Mouse (Mus musculus) spleen, postnatal 10 days (tissue): Measurements from ENCODE around the gene Ccdc51.

ENCODE experiments used
- DNase-seq, 2 experiments: peaks; one replicate each; pipeline ENCODE4 v3.0.0; 2021 to 2022; ENCODE audit warnings: low spot score in 2 of 2

The Ccdc51 gene

GRCm38 (mm10) chr9:109082124-109082800 lies at the start of gene Ccdc51, which contains the start of gene Tma7:
TSS of gene Ccdc51 (plus strand) at chr9:109082493.
TSS of gene Tma7 (minus strand) at chr9:109082587.
- peak; percentile 75 to 87 for DNase-seq

DNA sequence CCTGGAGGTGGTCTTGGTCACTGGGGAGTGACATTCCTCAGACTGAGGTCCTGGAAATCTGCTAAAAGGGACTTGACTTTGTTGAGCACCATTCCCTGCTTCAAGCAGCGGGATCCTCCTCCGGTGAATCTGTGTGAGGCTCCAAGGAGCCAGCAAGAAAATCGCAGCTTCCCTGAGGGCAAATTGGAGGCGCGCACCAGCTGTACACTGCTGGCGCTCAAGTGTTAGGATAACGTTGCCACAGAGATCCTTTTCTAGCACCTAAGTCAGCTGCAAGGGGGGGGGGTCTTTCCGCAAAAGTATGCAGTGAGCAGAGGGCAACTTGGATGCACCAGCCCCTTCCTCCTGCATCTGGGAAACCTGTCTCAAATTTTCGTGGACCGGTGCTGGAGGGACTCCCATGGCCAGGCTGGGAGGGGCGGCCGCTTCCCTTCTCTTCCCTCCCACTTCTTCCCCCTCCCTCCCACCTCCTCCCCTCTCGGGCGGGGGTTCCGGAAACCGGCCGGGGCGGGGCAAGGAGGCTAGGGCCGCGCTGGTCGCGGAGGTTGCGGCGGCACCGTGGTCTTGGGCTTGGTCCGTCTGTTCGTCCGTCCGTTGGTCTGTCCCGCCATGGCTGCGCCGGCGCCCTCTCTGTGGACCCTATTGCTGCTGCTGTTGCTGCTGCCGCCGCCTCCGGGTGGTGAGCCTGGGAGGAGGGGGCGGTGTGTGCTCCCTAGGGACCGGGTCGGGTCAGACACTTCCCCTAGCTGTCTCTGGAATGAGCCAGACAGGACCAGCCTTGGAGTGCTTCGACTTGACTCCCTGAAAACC lies 44.0 kb upstream of the Ccdc51 start, which contains the start of gene Shisa5:
Gene Shisa5 (plus strand): TSS at position 480 of the 810 bp plus-strand sequence.
- DNase-seq, result peak in 1 of 2 experiments; percentile 75

GRCm38 (mm10) chr9:109038901-109039364 lies 43.4 kb upstream of the Ccdc51 start:
- DNase-seq, result peak in 1 of 2 experiments; percentile 29

GRCm38 (mm10) chr9:109039681-109040080 lies 42.6 kb upstream of the Ccdc51 start:
- DNase-seq, result peak in 1 of 2 experiments; percentile 10

- DNase-seq, result peak in 1 of 2 experiments; percentile 9
Measured at GRCm38 (mm10) chr9:109040216-109040615, 42.1 kb upstream of the Ccdc51 start.

DNA sequence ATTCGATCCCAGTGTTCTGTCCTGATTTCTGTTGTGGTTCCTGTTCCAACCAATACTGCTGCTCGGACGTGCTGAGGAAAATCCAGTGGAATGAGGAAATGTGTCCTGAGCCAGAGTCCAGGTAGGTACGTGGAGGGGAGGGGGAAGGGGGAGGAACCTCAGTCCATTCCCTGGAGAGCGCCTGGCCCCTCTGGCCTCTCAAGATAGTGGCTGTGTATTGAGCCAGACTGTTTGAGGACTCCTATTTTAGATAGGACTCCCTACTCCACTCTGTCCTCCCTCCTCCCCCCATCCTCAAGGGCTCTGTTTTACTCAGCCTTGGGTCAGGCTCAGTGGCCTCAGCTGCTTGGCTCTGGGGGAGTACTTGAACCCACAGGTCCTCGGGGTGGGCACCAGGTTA lies 41.4 kb upstream of the Ccdc51 start:
- peak in 1 of 2 experiments; percentile 10 for DNase-seq

GRCm38 (mm10) chr9:109041351-109041750 lies 40.9 kb upstream of the Ccdc51 start:
- DNase-seq, result peak; percentile 2 to 7

GRCm38 (mm10) chr9:109046306-109046705 lies 36.0 kb upstream of the Ccdc51 start:
- peak; percentile 51 to 79 for DNase-seq

DNA sequence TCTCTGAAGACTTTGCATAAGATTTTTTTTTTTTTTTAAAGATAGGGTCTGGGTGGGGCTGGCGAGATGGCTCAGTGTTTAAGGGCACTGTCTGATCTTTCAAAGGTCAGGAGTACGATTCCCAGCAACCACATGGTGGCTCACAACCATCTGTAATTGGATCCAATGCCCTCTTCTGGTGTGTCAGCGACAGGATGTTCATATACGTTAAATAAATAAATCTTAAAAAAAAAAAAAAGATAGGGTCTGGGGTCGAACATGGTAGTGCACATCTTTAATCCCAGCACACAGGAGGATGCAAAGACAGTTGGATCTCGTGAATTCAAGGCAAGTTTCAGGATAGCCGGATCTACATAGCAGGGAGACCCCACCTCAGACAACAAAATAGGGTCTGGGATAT lies 33.0 kb upstream of the Ccdc51 start:
- DNase-seq, result no peak

DNA sequence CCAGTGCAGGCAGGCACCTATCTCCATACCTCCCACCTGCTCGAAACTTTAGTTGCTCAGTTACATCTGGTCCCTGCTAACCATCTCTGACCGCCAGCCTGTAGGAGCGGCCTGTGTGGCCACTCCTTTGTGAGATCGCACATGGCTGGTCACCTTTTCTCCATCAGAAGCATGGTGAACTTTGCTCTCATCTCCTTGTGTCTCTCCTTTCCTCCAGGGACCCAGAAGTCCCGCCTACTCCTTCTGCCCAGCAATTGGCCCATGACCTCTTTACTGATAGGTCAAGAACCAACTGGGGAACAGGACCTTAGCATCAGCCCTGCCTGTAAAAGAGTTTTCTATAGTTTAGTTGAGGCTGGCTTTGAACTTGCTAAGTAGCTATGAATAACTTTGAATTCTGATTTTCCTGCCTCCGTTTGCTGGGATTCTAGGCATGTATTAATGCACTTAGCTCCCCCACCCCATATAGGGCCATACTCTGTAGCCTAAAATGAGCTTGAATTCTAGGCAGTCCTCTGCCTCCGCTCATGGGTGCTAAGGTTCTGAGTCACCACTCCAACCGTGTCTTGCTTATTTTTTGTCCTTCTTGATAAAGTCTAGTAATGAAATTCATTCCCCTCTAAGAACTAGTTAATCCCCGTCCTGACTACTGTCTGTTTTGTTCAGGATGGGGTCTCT lies 32.2 kb upstream of the Ccdc51 start:
- DNase-seq, result peak; percentile 4 to 36

DNA sequence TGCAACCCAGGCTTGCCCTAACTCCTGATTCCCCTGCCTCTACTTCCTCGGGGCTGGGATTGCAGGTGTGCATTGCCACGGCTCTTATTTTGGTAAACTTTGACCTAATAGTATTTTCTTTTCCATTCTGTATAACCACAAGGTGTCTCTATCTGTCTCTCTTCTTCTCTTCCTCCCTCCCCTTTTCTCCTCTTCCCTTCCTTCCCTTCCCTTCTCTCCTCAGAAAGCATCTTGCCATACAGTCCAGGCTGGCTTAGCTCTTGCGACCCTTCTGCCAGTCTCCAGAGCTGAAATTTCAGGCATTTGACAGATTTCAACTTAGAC lies 31.7 kb upstream of the Ccdc51 start:
- DNase-seq, result peak in 1 of 2 experiments; percentile 6

DNA sequence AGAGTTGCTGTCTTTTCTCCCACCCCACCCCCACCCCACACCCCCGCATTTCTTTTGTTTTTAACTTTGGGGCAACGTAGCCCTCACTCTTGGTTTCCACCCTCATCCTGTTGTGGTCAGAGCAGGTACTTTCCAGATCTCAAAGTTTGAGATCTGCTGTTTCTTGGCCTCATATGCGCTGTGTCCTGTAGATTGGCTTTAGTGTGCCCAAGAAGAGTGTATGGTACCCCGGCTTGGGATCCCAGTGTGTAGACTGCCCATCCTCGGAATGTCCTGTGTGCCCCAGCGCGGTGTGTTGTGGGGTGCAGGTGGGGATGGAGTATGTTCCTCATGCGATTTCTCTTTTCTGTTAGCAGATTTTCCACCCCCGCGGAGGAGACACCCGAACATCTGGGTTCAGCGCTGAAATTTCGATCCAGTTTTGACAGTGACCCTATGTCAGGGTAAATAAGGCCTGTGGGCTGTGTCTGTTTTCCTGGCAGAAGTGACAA lies 31.2 kb upstream of the Ccdc51 start:
- DNase-seq, result peak; percentile 21 to 45

DNA sequence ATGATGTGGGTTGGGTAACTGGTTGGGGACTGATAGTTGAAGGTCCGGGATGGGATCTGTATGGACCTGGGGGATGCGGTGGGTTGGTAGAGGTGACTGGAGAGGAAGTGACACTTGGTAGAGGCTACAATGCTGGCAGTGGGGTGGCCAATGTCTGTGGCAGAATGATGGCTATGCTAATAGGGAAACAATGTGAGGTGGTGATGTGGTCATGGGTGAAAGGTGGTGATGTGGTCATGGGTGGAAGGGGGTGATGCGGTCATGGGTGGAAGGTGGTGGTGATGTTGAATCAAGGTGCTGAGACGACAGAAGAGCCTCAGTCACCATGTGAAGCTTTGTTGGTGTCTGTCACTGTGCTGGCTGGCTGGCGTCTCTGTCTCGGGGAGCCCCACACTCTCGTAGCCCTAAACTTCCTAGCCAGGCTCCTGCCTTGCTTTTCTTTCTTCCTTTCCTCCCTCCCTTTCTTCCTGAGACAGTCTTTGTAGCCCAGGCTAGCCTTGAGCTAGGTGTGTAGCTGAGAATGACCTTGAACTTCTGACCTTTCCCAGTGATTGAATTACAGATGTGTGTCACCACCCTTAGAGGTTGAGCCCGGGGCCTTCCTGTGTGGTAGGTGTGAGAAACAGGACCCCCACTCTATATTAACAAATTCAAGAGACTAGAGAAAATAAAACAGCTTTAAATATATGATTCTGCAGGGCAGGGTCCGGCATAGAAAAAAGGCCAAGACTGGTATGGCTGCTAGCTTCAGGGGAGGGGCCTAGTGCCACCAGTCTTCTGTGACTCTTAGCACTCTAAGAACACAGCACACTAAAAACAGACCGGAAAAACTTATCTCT lies 30.4 kb upstream of the Ccdc51 start:
- DNase-seq, result peak; percentile 3 to 56

DNA sequence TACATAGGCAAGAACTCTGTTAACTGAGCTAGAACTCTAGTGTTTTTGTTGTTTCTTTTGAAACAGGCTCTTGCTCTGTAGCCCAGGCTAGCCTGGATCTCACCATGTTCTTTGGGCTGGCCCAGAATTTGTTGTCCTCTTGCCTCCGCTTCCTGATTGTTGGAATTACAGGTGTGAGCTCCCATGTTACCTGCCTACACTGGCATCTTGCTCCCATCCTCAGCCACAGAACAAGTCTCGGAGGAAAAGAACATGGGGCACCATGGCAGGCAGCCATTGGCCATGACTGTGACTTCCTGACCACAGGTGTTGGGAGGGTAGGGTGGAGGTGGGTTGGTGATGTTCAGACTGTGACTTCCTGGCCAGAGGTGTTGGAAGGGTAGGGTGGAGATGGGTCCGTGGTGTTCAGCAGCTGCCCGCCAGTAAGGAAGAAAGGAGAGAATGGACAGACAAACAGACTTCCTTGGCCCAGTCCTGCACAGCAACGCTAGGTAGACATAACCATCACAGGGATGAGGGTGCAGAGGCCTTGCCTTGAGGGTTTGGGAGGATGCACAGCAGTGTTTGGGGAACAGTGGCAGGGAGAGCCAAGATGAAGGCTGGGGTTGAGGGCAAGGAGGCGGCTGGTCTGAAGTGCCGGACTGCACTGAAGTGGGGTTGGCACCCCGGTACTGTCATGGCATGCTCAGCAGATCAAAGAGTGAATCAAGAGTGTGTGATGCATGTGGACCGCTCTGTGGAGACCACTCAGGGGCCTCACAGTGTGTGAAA lies 29.6 kb upstream of the Ccdc51 start:
- DNase-seq, result peak in 1 of 2 experiments; percentile 13

GRCm38 (mm10) chr9:109053366-109053765 lies 28.9 kb upstream of the Ccdc51 start:
- DNase-seq, result peak in 1 of 2 experiments; percentile 10

DNA sequence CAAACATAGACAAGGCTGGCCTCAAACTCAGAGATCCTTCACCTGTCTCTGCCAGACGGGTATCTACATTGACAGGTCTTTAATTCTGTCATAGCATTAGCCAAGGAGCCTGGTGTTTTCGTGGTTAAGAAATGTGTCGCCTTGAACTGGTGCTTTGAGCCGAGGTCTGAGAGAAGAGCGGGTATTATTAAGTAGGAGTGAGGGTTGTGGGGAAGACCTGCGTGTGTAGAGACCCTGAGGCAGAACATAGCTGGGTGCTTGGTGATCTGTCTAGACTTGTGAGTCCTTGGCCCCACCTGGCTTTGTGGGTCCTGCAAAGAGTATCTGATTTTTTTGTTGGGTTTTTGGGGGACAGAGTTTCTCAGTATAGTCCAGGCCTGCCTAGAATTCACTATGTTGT lies 28.4 kb upstream of the Ccdc51 start:
- DNase-seq, result peak; percentile 6 to 11

DNA sequence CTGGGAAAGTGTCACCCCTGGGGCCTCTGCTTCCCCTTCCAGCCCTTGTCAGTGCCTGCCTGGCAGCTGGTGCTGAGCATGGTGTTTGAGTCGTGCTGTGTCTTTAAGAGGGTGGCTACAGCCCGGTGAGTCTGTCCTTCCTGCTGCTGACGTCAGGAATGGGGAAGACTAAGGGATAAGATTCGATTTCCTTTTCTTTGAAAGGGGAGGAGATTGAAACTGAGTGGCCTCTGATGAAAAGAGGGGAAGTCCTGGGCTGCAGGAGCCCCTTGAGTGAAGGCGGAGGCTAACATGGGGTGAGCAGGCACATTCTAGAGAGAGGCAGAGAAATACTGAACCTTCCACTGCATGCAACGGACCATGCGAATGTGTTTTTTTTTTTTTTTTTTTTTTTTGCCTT lies 27.6 kb upstream of the Ccdc51 start:
- DNase-seq, result peak; percentile 43 to 56

DNA sequence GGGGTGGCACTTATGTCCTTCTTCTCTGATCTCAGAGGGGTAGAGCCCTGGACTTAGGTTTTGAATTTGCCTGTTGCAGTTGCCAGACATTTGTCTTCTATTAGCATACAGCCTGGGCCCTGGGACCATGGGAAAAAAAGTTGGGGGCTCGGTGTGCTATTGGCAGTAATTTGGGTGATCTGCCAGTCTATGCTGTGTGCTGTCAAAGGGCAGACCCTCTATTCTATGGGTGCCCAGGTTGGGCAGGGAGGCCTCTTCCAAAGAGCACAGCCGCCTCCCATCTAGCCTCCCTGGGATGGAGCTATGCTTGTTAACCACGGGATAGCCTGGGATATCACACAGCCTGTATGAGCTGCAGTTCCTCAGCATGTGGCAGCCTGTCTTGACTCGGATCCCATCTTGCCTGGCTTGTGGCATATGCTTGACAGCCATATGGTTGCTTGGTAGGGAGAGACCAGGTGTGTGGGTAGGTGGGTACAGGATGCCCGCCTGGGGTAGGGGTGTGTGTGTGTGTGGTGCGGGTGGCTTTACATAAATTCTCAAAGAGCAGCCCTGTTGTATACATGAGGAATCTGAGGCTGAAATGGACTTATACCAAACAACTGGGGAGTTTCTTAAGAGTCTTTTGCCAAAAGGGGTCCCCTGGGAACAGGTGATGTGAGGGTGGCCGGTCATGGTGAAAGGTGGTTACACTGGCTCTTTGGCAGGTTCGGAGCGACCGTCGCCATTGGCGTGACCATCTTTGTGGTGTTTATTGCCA lies 26.8 kb upstream of the Ccdc51 start:
- DNase-seq, result peak; percentile 13 to 16

DNA sequence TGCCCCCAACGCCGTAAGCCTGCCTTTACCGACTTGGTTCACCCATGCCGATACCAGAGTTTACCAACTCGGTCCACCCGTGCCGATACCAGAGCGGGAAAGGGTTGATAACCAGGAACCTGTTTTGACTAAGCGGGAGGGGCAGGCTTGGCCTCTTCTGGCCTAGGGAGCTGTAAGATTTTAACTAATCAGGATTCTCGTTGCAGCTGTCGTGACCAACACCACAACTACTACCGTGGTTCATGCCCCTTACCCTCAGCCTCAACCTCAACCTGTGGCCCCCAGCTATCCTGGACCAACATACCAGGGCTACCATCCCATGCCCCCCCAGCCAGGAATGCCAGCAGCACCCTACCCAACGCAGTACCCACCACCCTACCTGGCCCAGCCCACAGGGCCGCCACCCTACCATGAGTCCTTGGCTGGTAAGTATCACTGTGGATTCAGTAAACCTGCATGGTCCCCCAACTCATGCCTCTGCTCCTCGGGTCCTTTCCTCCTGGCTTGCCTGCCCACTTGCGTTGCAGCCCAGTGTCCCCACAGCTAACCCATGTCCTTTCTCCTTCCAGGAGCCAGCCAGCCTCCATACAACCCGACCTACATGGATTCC lies 26.1 kb upstream of the Ccdc51 start:
- DNase-seq, result peak; percentile 7 to 18
